In the genomic region with DNA sequence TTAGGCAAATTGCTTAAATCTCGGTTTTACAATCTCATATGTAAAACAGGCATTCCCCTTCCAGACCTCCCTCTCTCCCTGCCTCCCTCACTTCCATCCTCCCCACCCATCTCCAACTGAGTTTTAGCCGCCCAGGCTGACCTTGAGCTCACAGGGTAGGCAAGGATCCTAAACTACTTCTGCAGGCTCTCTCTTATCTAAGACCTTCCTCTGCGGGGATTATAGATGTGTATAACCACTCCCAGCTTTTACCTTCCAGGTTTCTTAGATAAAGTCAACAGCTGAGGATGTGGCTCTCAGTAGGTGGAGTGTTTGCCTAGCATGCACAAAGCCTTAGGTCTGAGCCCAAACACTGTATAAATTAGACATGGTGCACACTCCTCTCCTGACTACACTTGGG, we compare ENCODE assay signal across 28 mouse cellular contexts. TPM values are rescaled to one million over a fixed set of nuclear protein-coding genes. Genes with fewer than 3 reads are reported as not detected.
DNase-seq lines count a peak whose midpoint lies in the region; ATAC-seq and TF ChIP-seq lines count a peak whose summit lies in the region.
"Had no signal": no experiment of that assay in that cellular context is flagged by ENCODE, and none has a peak within 500 bp of the region (broad histone marks: within the 10 kb centered on the region; RNA-seq: fewer than 3 reads in every experiment).

No protein-coding gene starts in this region.

- no peaks in the 10 kb centered on the region for H3K27me3 ChIP-seq in liver, embryonic 11.5 days (replicated peaks; ENCODE audit: control insufficient read depth, insufficient read depth, low read length)
- H3K27me3 ChIP-seq in liver, postnatal 0 days (ENCODE audit: insufficient read depth, low read length): no peaks in the 10 kb centered on the region
- H3K27me3 ChIP-seq in E14TG2a.4 (ENCODE audit: insufficient read depth, low read length): no peaks in the 10 kb centered on the region
- no peaks in the 10 kb centered on the region for H3K27me3 ChIP-seq in liver, embryonic 15.5 days
- H3K27me3 ChIP-seq: embryonic facial prominence, embryonic 13.5 days; forebrain, embryonic 13.5 days; heart, embryonic 15.5 days; limb, embryonic 13.5 days; midbrain, embryonic 15.5 days; neural tube, embryonic 12.5 days had no signal

- no peak overlapping the region for H3K4me2 ChIP-seq in liver, embryonic 11.5 days
- no peak overlapping the region for H3K4me2 ChIP-seq in liver, postnatal 0 days (ENCODE audit: low read depth, low read length)
- H3K4me2 ChIP-seq in liver, embryonic 15.5 days: no peak overlapping the region
- H3K4me2 ChIP-seq: embryonic facial prominence, embryonic 13.5 days; forebrain, embryonic 13.5 days; heart, embryonic 15.5 days; hindbrain, embryonic 14.5 days; limb, embryonic 13.5 days; lung, embryonic 14.5 days; midbrain, embryonic 15.5 days; neural tube, embryonic 12.5 days had no signal

- H3K27ac ChIP-seq in liver, embryonic 11.5 days (ENCODE audit: low read depth, low read length): no peak overlapping the region
- H3K27ac ChIP-seq in liver, postnatal 0 days (ENCODE audit: low read depth): no peak overlapping the region
- no peak overlapping the region for H3K27ac ChIP-seq in liver, embryonic 15.5 days (replicated peaks)
- H3K27ac ChIP-seq: embryonic facial prominence, embryonic 13.5 days; forebrain, embryonic 13.5 days; gastrocnemius, adult 2 months; heart, embryonic 15.5 days; hindbrain, embryonic 14.5 days; limb, embryonic 13.5 days; midbrain, embryonic 15.5 days; neural tube, embryonic 12.5 days had no signal

- no peak overlapping the region for H3K9ac ChIP-seq in liver, embryonic 11.5 days (ENCODE audit: low read depth, low read length)
- H3K9ac ChIP-seq in liver, postnatal 0 days (replicated peaks): no peak overlapping the region
- no peak overlapping the region for H3K9ac ChIP-seq in liver, embryonic 15.5 days
- H3K9ac ChIP-seq: embryonic facial prominence, embryonic 13.5 days; forebrain, embryonic 13.5 days; heart, embryonic 15.5 days; hindbrain, embryonic 14.5 days; limb, embryonic 13.5 days; lung, embryonic 14.5 days; midbrain, embryonic 15.5 days; neural tube, embryonic 12.5 days had no signal

- no peak for TF ChIP-seq CTCF in liver, postnatal 0 days (IDR thresholded peaks at IDR 0.05; ENCODE audit: low read depth)
- no peak for TF ChIP-seq CTCF in E14TG2a.4 (conservative IDR thresholded peaks at IDR 0.05; ENCODE audit: low read length)

- H3K9me3 ChIP-seq in liver, embryonic 11.5 days (ENCODE audit: control insufficient read depth, low read length): no peaks in the 10 kb centered on the region
- no peaks in the 10 kb centered on the region for H3K9me3 ChIP-seq in liver, postnatal 0 days (ENCODE audit: low read length)
- H3K9me3 ChIP-seq in E14TG2a.4 (ENCODE audit: low read length): no peaks in the 10 kb centered on the region
- no peaks in the 10 kb centered on the region for H3K9me3 ChIP-seq in liver, embryonic 15.5 days (replicated peaks)
- H3K9me3 ChIP-seq: embryonic facial prominence, embryonic 13.5 days; forebrain, embryonic 13.5 days; heart, embryonic 15.5 days; limb, embryonic 13.5 days; midbrain, embryonic 15.5 days; neural tube, embryonic 12.5 days had no signal

- H3K36me3 ChIP-seq in liver, embryonic 11.5 days (ENCODE audit: control insufficient read depth, insufficient read depth, low read length): no peaks in the 10 kb centered on the region; the same call in 1 of the 2 replicates
- H3K36me3 ChIP-seq in liver, postnatal 0 days (replicated peaks; ENCODE audit: insufficient read depth, low read length): no peaks in the 10 kb centered on the region
- H3K36me3 ChIP-seq in E14TG2a.4 (ENCODE audit: insufficient read depth, low read length): no peaks in the 10 kb centered on the region; the same call in 1 of the 2 replicates
- no peaks in the 10 kb centered on the region for H3K36me3 ChIP-seq in liver, embryonic 15.5 days (replicated peaks)
- H3K36me3 ChIP-seq: embryonic facial prominence, embryonic 13.5 days; heart, embryonic 15.5 days; midbrain, embryonic 15.5 days; neural tube, embryonic 12.5 days had no signal

- no peak for DNase-seq in liver, embryonic 11.5 days (ENCODE audit: low spot score)
- no peak for DNase-seq in liver, postnatal 0 days
- peak; percentile 74 for DNase-seq in ZHBTc4 (ENCODE audit: low read depth, low spot score)
- no peak for DNase-seq in adrenal gland, adult (ENCODE audit: inconsistent age in 2 of 2, low spot score in 1 of 2)
- DNase-seq in embryo, embryonic 10 days (ENCODE audit: low spot score): no peak
- DNase-seq in lung, postnatal 25 days (ENCODE audit: low spot score): no peak
- DNase-seq: adrenal gland, adult 2 months; cerebellum, adult 2 months; cerebellum, postnatal 25 days; embryo, embryonic 11 days; gastrocnemius, adult 2 months; heart, postnatal 36 days; kidney, postnatal 36 days; lung, embryonic 14.5 days; lung, postnatal 36 days; right cerebral cortex, postnatal 14 days; thymus, postnatal 25 days had no signal

- 61% methylated on average over 3 of the region's 3 CpGs for WGBS in liver, embryonic 11.5 days
- 50% methylated on average over 3 of the region's 3 CpGs for WGBS in liver, postnatal 0 days (ENCODE audit: insufficient replicate concordance)
- 34% methylated on average over 3 of the region's 3 CpGs for WGBS in liver, embryonic 15.5 days (ENCODE audit: insufficient replicate concordance)

- H3K4me1 ChIP-seq in liver, embryonic 11.5 days (replicated peaks; ENCODE audit: control insufficient read depth, insufficient read depth, low read length): peaks cover 10% of the 10 kb centered on the region
- H3K4me1 ChIP-seq in liver, postnatal 0 days (ENCODE audit: insufficient read depth): peaks cover 15% of the 10 kb centered on the region
- peaks cover 75% of the 10 kb centered on the region for H3K4me1 ChIP-seq in E14TG2a.4 (replicated peaks; ENCODE audit: low read depth, low read length)
- peaks cover 32% of the 10 kb centered on the region for H3K4me1 ChIP-seq in liver, embryonic 15.5 days (replicated peaks)
- H3K4me1 ChIP-seq: embryonic facial prominence, embryonic 13.5 days; forebrain, embryonic 13.5 days; limb, embryonic 13.5 days; midbrain, embryonic 15.5 days; neural tube, embryonic 12.5 days had no signal

- TF ChIP-seq EP300 in liver, postnatal 0 days (IDR thresholded peaks at IDR 0.05; ENCODE audit: low read depth): no peak

- no peak overlapping the region for H3K4me3 ChIP-seq in liver, embryonic 11.5 days (ENCODE audit: low read depth, low read length)
- no peak overlapping the region for H3K4me3 ChIP-seq in liver, postnatal 0 days (ENCODE audit: low read depth, low read length)
- H3K4me3 ChIP-seq in E14TG2a.4 (replicated peaks; ENCODE audit: low read length): peak overlapping the region; percentile 51
- H3K4me3 ChIP-seq in liver, embryonic 15.5 days (replicated peaks): no peak overlapping the region
- H3K4me3 ChIP-seq: embryonic facial prominence, embryonic 13.5 days; forebrain, embryonic 13.5 days; gastrocnemius, adult 2 months; heart, embryonic 15.5 days; limb, embryonic 13.5 days; midbrain, embryonic 15.5 days; neural tube, embryonic 12.5 days had no signal

- peak; percentile 69 for ATAC-seq in liver, embryonic 11.5 days (replicated peaks; ENCODE audit: low FRiP score)
- ATAC-seq in liver, postnatal 0 days: no peak
- peak; percentile 44; the same call in 1 of the 2 replicates for ATAC-seq in liver, embryonic 15.5 days (ENCODE audit: insufficient read depth)
- ATAC-seq: CD4-positive, CD25-positive, alpha-beta regulatory T cell, adult 4 months; forebrain, embryonic 13.5 days; inflammation-experienced regulatory T-cells, adult 6 months; midbrain, embryonic 15.5 days had no signal

RNA-seq across cellular contexts. Expression of gene Rad54l2, which starts 18.8 kb away (rescaled TPM):
- 4.0 and 4.5 TPM in 2 replicates for polyA plus RNA-seq in liver, embryonic 11.5 days (2014; fragmentation: Nextera tagmentation; extraction: Ambion mirVana)
- polyA plus RNA-seq in liver, postnatal 0 days (2015; fragmentation: Nextera tagmentation; extraction: Ambion mirVana): 1.2 and 1.7 TPM in 2 replicates
- polyA plus RNA-seq in liver, embryonic 15.5 days (2015; fragmentation: Nextera tagmentation; extraction: Ambion mirVana): 1.8 and 2.0 TPM in 2 replicates

RNA-seq across cellular contexts. Expression of gene Dcaf1, which starts 51.5 kb away (rescaled TPM):
- 35.5 and 45.4 TPM in 2 replicates for polyA plus RNA-seq in liver, embryonic 11.5 days (2014; fragmentation: Nextera tagmentation; extraction: Ambion mirVana)
- 3.1 and 5.0 TPM in 2 replicates for polyA plus RNA-seq in liver, postnatal 0 days (2015; fragmentation: Nextera tagmentation; extraction: Ambion mirVana)
- 10.9 and 12.0 TPM in 2 replicates for polyA plus RNA-seq in liver, embryonic 15.5 days (2015; fragmentation: Nextera tagmentation; extraction: Ambion mirVana)
